Mouse (Mus musculus): ENCODE data around the gene Wipf2. TPM values are rescaled to one million over a fixed set of nuclear protein-coding genes. Genes with fewer than 3 reads are reported as not detected.
A peak's percentile ranks its signal among the peaks of the same experiment; 100 is the strongest.

Gene Wipf2
- polyA plus RNA-seq, 1 experiment from 2014 or later, result 4.6 TPM

- peak overlapping the region; percentile 94 for H3K4me2 ChIP-seq
- peaks cover 12% of the 10 kb centered on the region; the same call in 1 of the 2 replicates for H3K27me3 ChIP-seq
- peaks cover 31% of the 10 kb centered on the region for H3K4me1 ChIP-seq (replicated peaks)
- H3K36me3 ChIP-seq, result peaks cover 25% of the 10 kb centered on the region
- no peaks in the 10 kb centered on the region for H3K9me3 ChIP-seq
- peak overlapping the region; percentile 87 for H3K9ac ChIP-seq
- H3K27ac ChIP-seq (replicated peaks), result peak overlapping the region; percentile 81
- 2% methylated on average over 24 of the region's 29 CpGs for WGBS
- ATAC-seq (ENCODE audit: low read depth), result peak; percentile 54
- peak overlapping the region; percentile 76 for H3K4me3 ChIP-seq
Observed at GRCm38 (mm10) chr11:98837231-98837704, 26.2 kb upstream of the Wipf2 start.

DNA sequence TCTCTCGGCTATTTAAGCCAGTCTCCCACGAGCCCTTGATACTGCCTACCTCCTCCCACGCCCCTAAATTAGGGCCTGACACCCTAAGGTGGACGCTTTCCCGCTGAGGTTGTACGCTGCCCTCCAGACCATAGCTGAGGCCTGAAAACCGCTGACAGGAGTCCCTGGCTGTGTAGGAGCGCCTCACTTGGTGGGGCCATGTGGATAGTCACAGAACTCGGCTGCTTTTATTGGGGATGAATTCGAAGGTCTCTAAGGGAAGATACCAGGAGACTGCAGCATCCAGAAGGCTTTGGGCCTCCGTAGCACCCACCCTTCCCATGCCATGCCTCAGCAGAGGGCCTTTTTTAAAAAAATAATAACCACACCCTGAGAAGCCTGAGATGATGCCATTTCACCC lies 25.5 kb upstream of the Wipf2 start:
- ATAC-seq (ENCODE audit: low read depth), result no peak
- Histone ChIP-seq H3K4me3 (peak overlapping the region; percentile 76), H3K27ac (replicated peaks) (no peak overlapping the region), H3K9ac (peak overlapping the region; percentile 87), H3K4me2 (peak overlapping the region; percentile 94), H3K27me3 (peaks cover 12% of the 10 kb centered on the region; the same call in 1 of the 2 replicates), H3K9me3 (no peaks in the 10 kb centered on the region), H3K4me1 (replicated peaks) (peaks cover 31% of the 10 kb centered on the region), H3K36me3 (peaks cover 18% of the 10 kb centered on the region)
- WGBS, result 38% methylated on average over 11 of the region's 11 CpGs

- Histone ChIP-seq H3K4me1 (replicated peaks) (peaks cover 31% of the 10 kb centered on the region), H3K4me3 (no peak overlapping the region)
- 56% methylated on average over 9 of the region's 9 CpGs for WGBS
Observed at GRCm38 (mm10) chr11:98838512-98838911, 24.9 kb upstream of the Wipf2 start.

DNA sequence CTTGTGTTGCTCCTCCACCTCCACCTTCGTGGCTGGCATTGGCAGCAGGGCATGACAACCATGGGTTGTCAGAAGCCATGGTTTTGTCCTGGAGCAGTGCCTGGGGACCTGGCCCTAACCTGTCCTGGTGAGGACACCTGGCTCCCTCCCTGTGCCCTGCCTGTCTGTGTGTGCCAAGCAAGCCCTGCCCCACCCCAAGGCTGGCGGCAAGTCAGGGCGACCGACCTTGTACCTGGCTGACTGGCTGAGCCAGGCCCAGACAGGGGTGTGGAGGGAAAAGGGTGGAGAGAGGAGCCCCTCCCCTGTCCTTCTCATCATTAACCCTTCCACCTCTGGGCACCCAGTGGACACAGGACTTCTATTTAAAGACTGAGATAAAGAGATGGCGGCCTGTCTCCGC lies 24.0 kb upstream of the Wipf2 start:
- Histone ChIP-seq H3K27me3 (peaks cover 12% of the 10 kb centered on the region; the same call in 1 of the 2 replicates), H3K36me3 (peaks cover 5% of the 10 kb centered on the region), H3K4me2 (no peak overlapping the region), H3K27ac (replicated peaks) (no peak overlapping the region), H3K9ac (no peak overlapping the region), H3K4me3 (no peak overlapping the region), H3K9me3 (no peaks in the 10 kb centered on the region), H3K4me1 (replicated peaks) (peaks cover 28% of the 10 kb centered on the region)
- ATAC-seq (ENCODE audit: low read depth), result no peak
- 44% methylated on average over 6 of the region's 6 CpGs for WGBS

More at GRCm38 (mm10) chr11:98838512-98838911, 24.9 kb upstream of the Wipf2 start:
- Histone ChIP-seq H3K9me3 (no peaks in the 10 kb centered on the region), H3K4me2 (peak overlapping the region; percentile 94), H3K36me3 (peaks cover 12% of the 10 kb centered on the region), H3K9ac (peak overlapping the region; percentile 31; the same call in 1 of the 2 replicates), H3K27ac (replicated peaks) (no peak overlapping the region), H3K27me3 (peaks cover 12% of the 10 kb centered on the region; the same call in 1 of the 2 replicates)
- no peak for ATAC-seq (ENCODE audit: low read depth)

- H3K4me1 ChIP-seq (replicated peaks), result peaks cover 25% of the 10 kb centered on the region
- no peaks in the 10 kb centered on the region; the same call in 1 of the 2 replicates for H3K36me3 ChIP-seq
- ATAC-seq (ENCODE audit: low read depth), result no peak
- H3K4me2 ChIP-seq, result no peak overlapping the region
- 57% methylated on average over 10 of the region's 10 CpGs for WGBS
- no peak overlapping the region for H3K9ac ChIP-seq
- no peaks in the 10 kb centered on the region for H3K9me3 ChIP-seq
- no peak overlapping the region for H3K4me3 ChIP-seq
- H3K27ac ChIP-seq (replicated peaks), result no peak overlapping the region
- H3K27me3 ChIP-seq, result peaks cover 12% of the 10 kb centered on the region; the same call in 1 of the 2 replicates
Observed at GRCm38 (mm10) chr11:98839897-98840296, 23.5 kb upstream of the Wipf2 start.

DNA sequence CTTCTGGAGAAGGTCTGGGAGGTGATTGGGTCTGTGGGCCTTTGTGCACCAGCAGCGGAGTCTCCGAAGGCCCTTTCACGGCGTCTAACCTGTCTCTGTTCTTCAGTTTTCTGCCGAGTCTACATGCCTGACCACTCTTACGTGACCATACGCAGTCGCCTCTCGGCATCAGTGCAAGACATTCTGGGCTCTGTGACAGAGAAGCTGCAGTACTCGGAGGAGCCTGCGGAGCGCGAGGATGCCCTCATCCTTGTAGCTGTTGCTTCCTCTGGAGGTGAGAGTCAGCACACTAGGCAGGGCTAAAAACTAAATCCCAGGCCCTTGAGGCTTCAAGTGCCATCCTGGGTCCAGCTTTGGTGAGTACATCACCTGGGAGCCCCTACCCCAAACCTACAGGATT lies 17.4 kb upstream of the Wipf2 start:
- Histone ChIP-seq H3K9me3 (no peaks in the 10 kb centered on the region), H3K9ac (no peak overlapping the region), H3K4me3 (no peak overlapping the region), H3K27ac (replicated peaks) (no peak overlapping the region), H3K36me3 (no peaks in the 10 kb centered on the region), H3K4me1 (replicated peaks) (peaks cover 22% of the 10 kb centered on the region), H3K27me3 (no peaks in the 10 kb centered on the region), H3K4me2 (no peak overlapping the region)
- ATAC-seq (ENCODE audit: low read depth), result no peak
- 64% methylated on average over 13 of the region's 13 CpGs for WGBS

DNA sequence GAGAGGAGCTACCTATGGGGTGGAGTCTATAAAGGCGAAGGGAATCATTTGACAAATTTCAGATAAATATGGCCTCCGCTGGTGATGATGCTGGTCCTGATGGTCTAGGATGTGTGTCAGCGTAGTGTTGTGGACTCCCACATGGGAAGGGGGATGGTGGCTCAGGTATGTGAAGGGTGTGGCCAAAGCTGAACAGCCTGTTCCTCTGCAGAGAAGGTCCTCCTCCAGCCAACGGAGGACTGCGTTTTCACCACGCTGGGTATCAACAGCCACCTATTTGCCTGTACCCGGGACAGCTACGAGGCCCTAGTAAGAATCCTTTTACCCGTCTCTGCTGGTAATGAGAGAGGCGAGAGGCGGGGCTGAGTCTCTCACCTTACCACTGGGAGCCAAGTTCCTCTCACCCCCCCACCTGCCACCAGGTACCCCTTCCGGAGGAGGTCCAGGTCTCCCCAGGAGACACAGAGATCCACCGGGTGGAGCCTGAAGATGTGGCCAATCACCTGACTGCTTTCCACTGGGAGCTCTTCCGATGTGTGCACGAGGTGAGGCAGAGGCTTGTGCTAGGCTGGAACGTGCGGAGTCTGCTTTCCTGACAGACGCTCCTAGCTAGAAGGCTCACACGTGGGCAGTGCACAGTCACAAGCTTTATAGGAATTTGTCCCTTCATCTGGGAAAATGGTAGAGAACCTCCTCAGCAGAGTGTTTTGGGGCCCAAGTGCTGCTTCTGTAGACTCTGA lies 16.4 kb upstream of the Wipf2 start:
- Histone ChIP-seq H3K4me2 (no peak overlapping the region), H3K27me3 (no peaks in the 10 kb centered on the region), H3K4me3 (no peak overlapping the region), H3K27ac (replicated peaks) (no peak overlapping the region), H3K9ac (no peak overlapping the region), H3K36me3 (0 out of 2 replicates have a peak, but pooled peaks cover 2% of the 10 kb centered on the region), H3K9me3 (no peaks in the 10 kb centered on the region), H3K4me1 (replicated peaks) (peaks cover 25% of the 10 kb centered on the region)
- WGBS, result 71% methylated on average over 19 of the region's 19 CpGs
- ATAC-seq (ENCODE audit: low read depth), result no peak

DNA sequence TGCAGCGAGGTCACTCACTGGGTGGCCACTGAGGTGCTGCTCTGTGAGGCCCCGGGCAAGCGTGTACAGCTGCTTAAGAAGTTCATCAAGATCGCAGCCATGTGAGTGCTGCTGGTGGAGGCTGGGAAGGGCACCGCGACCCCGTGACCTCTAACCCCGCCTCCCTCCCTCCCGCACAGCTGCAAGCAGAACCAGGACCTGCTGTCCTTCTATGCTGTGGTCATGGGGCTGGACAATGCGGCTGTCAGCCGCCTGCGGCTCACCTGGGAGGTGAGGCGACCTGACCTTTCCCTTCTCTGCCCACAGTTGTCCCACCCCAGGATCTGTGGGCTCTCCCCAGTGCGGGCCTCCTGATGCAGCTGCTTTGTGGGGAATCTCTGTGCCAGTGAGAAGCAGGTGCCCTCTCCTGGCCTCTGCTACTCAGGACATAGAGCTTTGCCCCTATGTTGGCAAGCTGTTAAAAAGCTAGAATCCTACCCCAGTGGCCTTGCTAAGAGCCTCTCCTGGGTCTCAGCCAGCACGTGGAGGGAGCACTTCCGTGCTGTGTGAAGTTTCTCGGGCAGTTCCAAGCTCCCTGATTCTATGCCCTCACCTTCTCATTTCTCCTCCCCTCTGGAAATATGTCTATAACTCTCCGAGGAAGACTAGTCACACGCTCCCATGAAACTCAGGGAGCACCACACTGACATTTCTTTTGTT lies 14.1 kb upstream of the Wipf2 start:
- Histone ChIP-seq H3K9ac (0 out of 2 replicates have a peak overlapping the region, but pooled peaks have one; percentile 34), H3K4me1 (replicated peaks) (peaks cover 29% of the 10 kb centered on the region), H3K4me2 (peak overlapping the region; percentile 48), H3K27me3 (no peaks in the 10 kb centered on the region), H3K27ac (replicated peaks) (no peak overlapping the region), H3K4me3 (no peak overlapping the region), H3K9me3 (no peaks in the 10 kb centered on the region), H3K36me3 (0 out of 2 replicates have a peak, but pooled peaks cover 2% of the 10 kb centered on the region)
- ATAC-seq (ENCODE audit: low read depth), result peak; percentile 36; the same call in 1 of the 2 replicates
- WGBS, result 7% methylated on average over 19 of the region's 19 CpGs

DNA sequence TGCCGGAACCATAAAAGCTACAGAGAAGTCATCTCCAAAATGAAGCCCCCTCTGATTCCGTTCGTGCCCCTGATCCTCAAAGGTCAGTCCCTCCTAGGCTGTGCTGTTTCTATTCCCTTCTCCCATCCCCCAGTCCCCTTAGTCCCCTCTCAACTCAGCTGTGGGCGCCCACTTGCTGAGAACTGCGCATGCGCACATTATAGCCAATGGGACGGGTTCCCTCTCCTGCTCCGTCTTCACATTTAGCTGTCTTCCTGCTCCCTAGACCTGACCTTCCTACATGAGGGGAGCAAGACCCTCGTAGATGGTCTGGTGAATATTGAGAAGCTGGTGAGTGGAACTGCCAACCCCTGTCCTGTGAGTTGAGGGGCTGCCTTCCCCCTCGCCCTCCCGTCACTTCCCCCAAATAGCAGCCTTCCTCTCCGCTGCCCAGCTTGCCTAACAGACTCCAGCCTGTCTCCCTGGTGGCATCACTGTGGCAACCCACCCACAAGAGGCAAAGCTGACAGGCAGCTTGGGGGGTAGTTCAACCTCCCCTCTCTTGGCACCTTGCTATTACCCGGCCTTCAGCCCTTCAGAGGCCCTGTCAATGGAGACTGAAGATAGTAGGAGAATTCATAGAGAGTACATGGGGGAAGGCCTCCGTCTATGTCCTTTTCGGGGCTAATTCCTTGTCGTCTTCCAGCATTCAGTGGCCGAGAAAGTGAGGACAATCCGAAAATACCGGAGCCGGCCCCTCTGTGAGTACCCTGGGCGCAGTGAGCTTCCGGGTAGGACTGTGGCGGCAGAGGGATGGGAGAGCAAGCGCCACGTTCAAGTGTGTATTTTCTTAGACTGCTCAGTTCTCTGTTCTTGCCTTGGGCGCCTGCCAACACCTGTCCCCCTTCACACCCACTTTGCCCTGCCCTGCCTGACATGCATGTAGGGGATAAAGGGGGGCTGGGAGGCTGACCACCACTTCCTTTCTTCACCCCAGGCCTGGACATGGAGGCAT lies 13.0 kb upstream of the Wipf2 start:
- peak; percentile 73 for ATAC-seq (ENCODE audit: low read depth)
- 54% methylated on average over 26 of the region's 26 CpGs for WGBS
- Histone ChIP-seq H3K27ac (replicated peaks) (peak overlapping the region; percentile 49), H3K4me3 (peak overlapping the region; percentile 24), H3K4me1 (replicated peaks) (peaks cover 29% of the 10 kb centered on the region), H3K27me3 (no peaks in the 10 kb centered on the region), H3K9ac (peak overlapping the region; percentile 35), H3K9me3 (no peaks in the 10 kb centered on the region), H3K36me3 (0 out of 2 replicates have a peak, but pooled peaks cover 2% of the 10 kb centered on the region), H3K4me2 (peak overlapping the region; percentile 48)

GRCm38 (mm10) chr11:98854116-98854515 lies 9.3 kb upstream of the Wipf2 start:
- peaks cover 26% of the 10 kb centered on the region for H3K4me1 ChIP-seq (replicated peaks)
- WGBS, result 91% methylated on average over 8 of the region's 8 CpGs
- H3K27me3 ChIP-seq, result no peaks in the 10 kb centered on the region
- no peak for ATAC-seq (ENCODE audit: low read depth)
- no peak overlapping the region for H3K27ac ChIP-seq (replicated peaks)
- H3K9ac ChIP-seq, result no peak overlapping the region
- 0 out of 2 replicates have a peak, but pooled peaks cover 2% of the 10 kb centered on the region for H3K36me3 ChIP-seq
- no peaks in the 10 kb centered on the region for H3K9me3 ChIP-seq
- H3K4me3 ChIP-seq, result no peak overlapping the region
- H3K4me2 ChIP-seq, result no peak overlapping the region

DNA sequence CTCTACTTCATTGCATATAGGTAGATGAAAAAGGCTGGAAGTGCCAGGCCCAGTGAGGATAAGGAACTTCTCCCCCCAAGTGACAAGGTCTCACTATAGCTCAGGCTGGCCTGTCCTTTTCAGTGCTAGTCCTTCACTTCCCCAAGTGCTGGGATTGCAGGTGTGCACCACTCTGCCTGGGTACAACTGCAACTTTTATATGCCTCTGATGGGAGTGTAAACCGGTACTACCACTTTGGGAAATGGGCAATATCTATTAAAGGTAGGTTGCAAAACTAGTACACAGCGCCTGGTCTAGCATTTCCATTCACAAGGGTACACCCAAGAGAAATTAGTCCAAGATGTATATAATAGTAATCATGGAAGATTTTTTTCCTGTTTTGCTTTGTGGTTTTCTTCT lies 8.8 kb upstream of the Wipf2 start:
- H3K4me1 ChIP-seq (replicated peaks), result peaks cover 21% of the 10 kb centered on the region
- H3K9me3 ChIP-seq, result no peaks in the 10 kb centered on the region
- H3K27me3 ChIP-seq, result no peaks in the 10 kb centered on the region
- no peak for ATAC-seq (ENCODE audit: low read depth)
- H3K9ac ChIP-seq, result no peak overlapping the region
- H3K4me2 ChIP-seq, result no peak overlapping the region
- H3K36me3 ChIP-seq, result 0 out of 2 replicates have a peak, but pooled peaks cover 2% of the 10 kb centered on the region
- no peak overlapping the region for H3K27ac ChIP-seq (replicated peaks)
- no peak overlapping the region for H3K4me3 ChIP-seq
- 88% methylated on average over 2 of the region's 2 CpGs for WGBS
